Mouse (Mus musculus): ENCODE data around the gene Pde4dip. TPM values are rescaled to one million over a fixed set of nuclear protein-coding genes. Genes with fewer than 3 reads are reported as not detected.

The Pde4dip gene
- polyA plus RNA-seq, 1 experiment, result 0.01 TPM

DNA sequence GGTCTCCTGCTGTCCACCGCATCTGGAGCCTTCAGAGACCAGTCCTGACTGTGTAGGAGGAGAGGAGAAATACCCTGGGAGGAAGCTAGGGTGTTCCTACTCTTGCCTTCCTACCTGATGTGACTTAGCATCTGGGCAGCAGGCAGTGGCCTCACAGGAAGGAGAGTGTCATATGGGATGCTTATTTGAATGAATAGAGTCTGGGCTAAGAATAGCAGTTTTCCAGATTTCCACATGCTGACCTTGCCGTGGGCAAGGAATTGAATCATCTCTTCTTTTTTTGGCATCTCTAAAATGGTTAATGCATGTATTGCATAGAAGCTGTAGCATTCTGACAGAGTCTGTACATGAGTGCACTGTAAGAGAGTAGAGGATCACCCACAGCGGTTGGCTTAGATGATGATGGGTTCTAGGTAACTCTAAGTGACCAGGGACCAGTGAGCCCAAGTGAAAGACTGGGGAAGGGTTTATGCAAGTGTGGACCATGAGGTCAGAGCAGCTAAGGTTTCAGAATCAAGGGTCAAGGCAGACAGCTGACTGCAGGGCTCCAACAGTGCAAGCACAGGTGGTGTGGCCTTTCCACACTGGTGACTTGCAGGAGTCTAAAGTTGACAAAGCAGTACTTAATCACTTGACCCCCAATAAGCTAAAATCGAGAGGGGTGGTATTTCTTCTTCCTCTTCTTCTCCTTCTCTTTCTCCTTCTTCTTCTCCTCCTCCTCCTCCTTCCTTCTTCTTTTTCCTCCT is 202.0 kb downstream of the Pde4dip start:
- peaks cover 8% of the 10 kb centered on the region for H3K4me1 ChIP-seq (ENCODE audit: control insufficient read depth)
- no peaks in the 10 kb centered on the region; the same call in 1 of the 2 replicates for H3K36me3 ChIP-seq (ENCODE audit: control insufficient read depth)
- H3K4me3 ChIP-seq (replicated peaks), result no peak overlapping the region
- no peaks in the 10 kb centered on the region for H3K9me3 ChIP-seq (ENCODE audit: control insufficient read depth, low read length)
- H3K27me3 ChIP-seq (ENCODE audit: control insufficient read depth), result peaks cover 30% of the 10 kb centered on the region
- TF ChIP-seq GATA1 (IDR thresholded peaks at IDR 0.05; ENCODE audit: low read length), result no peak
- no peak for TF ChIP-seq TAL1 (IDR thresholded peaks at IDR 0.05; ENCODE audit: low read length)

- Histone ChIP-seq H3K27me3 (ENCODE audit: control insufficient read depth) (peaks cover 42% of the 10 kb centered on the region), H3K36me3 (ENCODE audit: control insufficient read depth) (no peaks in the 10 kb centered on the region), H3K9me3 (ENCODE audit: control insufficient read depth, low read length) (no peaks in the 10 kb centered on the region), H3K4me3 (replicated peaks) (no peak overlapping the region), H3K4me1 (ENCODE audit: control insufficient read depth) (peaks cover 20% of the 10 kb centered on the region)
- TF ChIP-seq GATA1 (IDR thresholded peaks at IDR 0.05; ENCODE audit: low read length) (no peak), TAL1 (IDR thresholded peaks at IDR 0.05; ENCODE audit: low read length) (no peak)
Measured at GRCm38 (mm10) chr3:97683560-97684195, 204.8 kb downstream of the Pde4dip start.

GRCm38 (mm10) chr3:97682576-97682975 is 205.9 kb downstream of the Pde4dip start:
- H3K27me3 ChIP-seq (ENCODE audit: control insufficient read depth), result peaks cover 42% of the 10 kb centered on the region
- H3K4me1 ChIP-seq (ENCODE audit: control insufficient read depth), result peaks cover 20% of the 10 kb centered on the region
- H3K36me3 ChIP-seq (ENCODE audit: control insufficient read depth), result no peaks in the 10 kb centered on the region
- no peak overlapping the region for H3K4me3 ChIP-seq (replicated peaks)
- TF ChIP-seq TAL1 (IDR thresholded peaks at IDR 0.05; ENCODE audit: low read length), result no peak
- no peaks in the 10 kb centered on the region for H3K9me3 ChIP-seq (ENCODE audit: control insufficient read depth, low read length)

- Histone ChIP-seq H3K9me3 (ENCODE audit: control insufficient read depth, low read length) (no peaks in the 10 kb centered on the region), H3K4me1 (ENCODE audit: control insufficient read depth) (peaks cover 20% of the 10 kb centered on the region), H3K36me3 (ENCODE audit: control insufficient read depth) (no peaks in the 10 kb centered on the region), H3K4me3 (replicated peaks) (peak overlapping the region; percentile 54), H3K27me3 (ENCODE audit: control insufficient read depth) (peaks cover 42% of the 10 kb centered on the region)
- TF ChIP-seq GATA1 (IDR thresholded peaks at IDR 0.05; ENCODE audit: low read length) (no peak), TAL1 (IDR thresholded peaks at IDR 0.05; ENCODE audit: low read length) (no peak)
Measured at GRCm38 (mm10) chr3:97682159-97682502, 206.4 kb downstream of the Pde4dip start.

DNA sequence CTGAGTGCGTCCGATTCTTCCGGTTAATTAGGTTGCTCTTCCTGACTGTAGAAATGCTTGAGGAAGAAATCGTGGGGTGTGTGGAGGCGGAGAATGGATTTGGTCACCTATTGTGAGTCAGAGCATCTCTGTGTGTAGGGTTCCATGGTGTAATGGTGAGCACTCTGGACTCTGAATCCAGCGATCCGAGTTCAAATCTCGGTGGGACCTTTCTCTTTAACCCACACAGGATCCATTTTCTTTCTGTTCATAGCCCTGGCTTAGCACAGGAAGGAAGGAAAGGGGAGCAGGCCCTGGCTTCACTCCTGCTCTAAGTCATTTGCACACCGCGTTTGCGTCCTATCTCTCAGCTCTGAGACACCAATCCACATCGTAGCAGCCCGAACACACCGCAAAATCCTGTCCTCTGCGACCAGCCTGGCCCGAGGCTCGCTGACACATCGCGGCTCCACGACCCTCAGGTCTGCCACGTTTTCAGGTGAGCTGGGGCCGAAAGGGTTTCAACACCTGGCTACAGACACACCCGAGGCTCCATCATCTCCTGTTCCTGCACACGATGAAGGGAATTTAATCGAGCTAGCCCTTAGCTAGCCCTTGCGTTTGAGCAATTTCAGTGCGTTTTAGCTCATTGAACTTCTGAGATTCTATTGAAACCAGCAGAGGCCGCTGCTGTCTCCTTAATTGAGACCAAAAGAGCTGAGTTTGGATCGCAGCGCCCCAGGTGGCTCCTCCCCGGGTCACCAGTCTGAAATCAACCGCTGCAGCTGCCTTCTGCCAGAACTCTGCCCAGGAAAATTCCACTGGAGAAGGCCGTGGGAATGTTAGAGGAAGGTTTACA is 207.0 kb downstream of the Pde4dip start:
- TF ChIP-seq TAL1 (IDR thresholded peaks at IDR 0.05; ENCODE audit: low read length), result no peak
- no peak for TF ChIP-seq GATA1 (IDR thresholded peaks at IDR 0.05; ENCODE audit: low read length)
- Histone ChIP-seq H3K4me1 (ENCODE audit: control insufficient read depth) (peaks cover 20% of the 10 kb centered on the region), H3K27me3 (ENCODE audit: control insufficient read depth) (peaks cover 42% of the 10 kb centered on the region), H3K36me3 (ENCODE audit: control insufficient read depth) (no peaks in the 10 kb centered on the region), H3K4me3 (replicated peaks) (peak overlapping the region; percentile 54), H3K9me3 (ENCODE audit: control insufficient read depth, low read length) (no peaks in the 10 kb centered on the region)

GRCm38 (mm10) chr3:97680631-97681320 is 207.7 kb downstream of the Pde4dip start:
- Histone ChIP-seq H3K27me3 (ENCODE audit: control insufficient read depth) (peaks cover 42% of the 10 kb centered on the region), H3K4me1 (ENCODE audit: control insufficient read depth) (peaks cover 20% of the 10 kb centered on the region), H3K4me3 (replicated peaks) (peak overlapping the region; percentile 54), H3K9me3 (ENCODE audit: control insufficient read depth, low read length) (no peaks in the 10 kb centered on the region), H3K36me3 (ENCODE audit: control insufficient read depth) (no peaks in the 10 kb centered on the region)
- no peak for TF ChIP-seq TAL1 (IDR thresholded peaks at IDR 0.05; ENCODE audit: low read length)
- no peak for TF ChIP-seq GATA1 (IDR thresholded peaks at IDR 0.05; ENCODE audit: low read length)

DNA sequence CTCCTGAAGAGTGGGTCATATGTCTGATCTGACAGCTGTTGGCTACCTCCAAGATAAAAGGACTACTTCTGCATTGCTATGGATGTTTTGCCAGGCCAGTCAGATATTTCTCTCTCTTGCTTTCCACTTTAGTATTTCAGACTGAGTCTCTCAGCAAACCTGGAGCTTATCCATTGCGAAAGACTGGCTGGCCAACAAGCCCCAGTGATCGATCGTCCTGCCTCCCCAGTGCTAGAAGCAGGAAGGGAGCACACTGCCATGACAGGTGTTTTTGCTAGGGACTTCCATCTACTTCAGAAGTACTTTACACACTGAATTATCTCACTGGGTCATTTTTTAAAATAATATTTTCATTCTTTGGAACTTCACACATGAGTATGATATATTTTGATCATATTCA is 210.1 kb downstream of the Pde4dip start:
- H3K36me3 ChIP-seq (ENCODE audit: control insufficient read depth), result no peaks in the 10 kb centered on the region
- peaks cover 20% of the 10 kb centered on the region for H3K4me1 ChIP-seq (ENCODE audit: control insufficient read depth)
- H3K4me3 ChIP-seq (replicated peaks), result no peak overlapping the region
- no peak for TF ChIP-seq TAL1 (IDR thresholded peaks at IDR 0.05; ENCODE audit: low read length)
- no peak for TF ChIP-seq GATA1 (IDR thresholded peaks at IDR 0.05; ENCODE audit: low read length)
- peaks cover 29% of the 10 kb centered on the region for H3K27me3 ChIP-seq (ENCODE audit: control insufficient read depth)
- H3K9me3 ChIP-seq (ENCODE audit: control insufficient read depth, low read length), result no peaks in the 10 kb centered on the region

GRCm38 (mm10) chr3:97676126-97676525 is 212.4 kb downstream of the Pde4dip start:
- Histone ChIP-seq H3K9me3 (ENCODE audit: control insufficient read depth, low read length) (no peaks in the 10 kb centered on the region), H3K36me3 (ENCODE audit: control insufficient read depth) (peaks cover 1% of the 10 kb centered on the region; the same call in 1 of the 2 replicates), H3K4me3 (replicated peaks) (no peak overlapping the region), H3K27me3 (ENCODE audit: control insufficient read depth) (peaks cover 8% of the 10 kb centered on the region), H3K4me1 (ENCODE audit: control insufficient read depth) (peaks cover 7% of the 10 kb centered on the region)
- TF ChIP-seq TAL1 (IDR thresholded peaks at IDR 0.05; ENCODE audit: low read length) (no peak), GATA1 (IDR thresholded peaks at IDR 0.05; ENCODE audit: low read length) (no peak)

Data from erythroblast, embryonic 14.5 days (primary cell).